Mouse (Mus musculus) embryonic facial prominence, embryonic 12.5 days (tissue): ENCODE measurements around the gene Dst. TPM values are rescaled to one million over a fixed set of nuclear protein-coding genes. Genes with fewer than 3 reads are reported as not detected.
"Not testable (repeated sequence)": the region's sequence is repeated elsewhere in the genome, so short reads cannot be mapped to it uniquely, and the experiment has no call there.

Experiments used
- ATAC-seq: fragments of 200-750 bp; cut with Nextera tagmentation; 2 replicates; pipeline ENCODE4 v1.8.0; 2017; ENCODE audit not compliant: insufficient number of reproducible peaks, insufficient read depth, low FRiP score, low TSS enrichment
- H3K27ac ChIP-seq: fragments of 300-500 bp; sonication (generic); 2 replicates; pipeline ENCODE4 v1.5.1; 2016; ENCODE audit warnings: mild to moderate bottlenecking
- H3K27me3 ChIP-seq: fragments of 300-500 bp; sonication (generic); 2 replicates; pipeline ENCODE4 v1.6.1; 2016; ENCODE audit warnings: mild to moderate bottlenecking, moderate library complexity
- H3K36me3 ChIP-seq: fragments of 300-500 bp; sonication (generic); 2 replicates; pipeline ENCODE4 v1.6.1; 2016; ENCODE audit warnings: mild to moderate bottlenecking
- H3K4me1 ChIP-seq: fragments of 300-500 bp; sonication (generic); 2 replicates; pipeline ENCODE4 v1.6.1; 2016
- H3K4me2 ChIP-seq: fragments of 300-500 bp; sonication (generic); replicated peaks from 2 replicates; pipeline ENCODE4 v1.6.1; 2016; ENCODE audit warnings: mild to moderate bottlenecking, moderate library complexity
- H3K4me3 ChIP-seq: fragments of 300-500 bp; sonication (generic); 2 replicates; pipeline ENCODE4 v1.5.1; 2016; ENCODE audit warnings: mild to moderate bottlenecking
- H3K9ac ChIP-seq: fragments of 300-500 bp; sonication (generic); 2 replicates; pipeline ENCODE4 v1.6.1; 2016; ENCODE audit warnings: mild to moderate bottlenecking, moderate library complexity
- H3K9me3 ChIP-seq: fragments of 300-500 bp; sonication (generic); 2 replicates; pipeline ENCODE4 v1.6.1; 2016; ENCODE audit warnings: mild to moderate bottlenecking, moderate library complexity
- WGBS: fragments of 180-500 bp; shearing (Covaris S2); methylation state at CpG from one replicate; pipeline ENCODE4 v1.1.7; 2016; 5-methylcytosine and 5-hydroxymethylcytosine counted together
- polyA plus RNA-seq: library from polyadenylated mRNA; unstranded; fragments of >200 nt; fragmentation: Nextera tagmentation; extraction: Ambion mirVana; gene quantifications from 2 replicates; pipeline ENCODE4 v1.2.1, GENCODE M21; 2016

The Dst gene
- polyA plus RNA-seq, 1 experiment from 2014 or later, result 25.8 TPM

- Histone ChIP-seq H3K27ac (no peak overlapping the region), H3K4me2 (no peak overlapping the region), H3K4me1 (no peaks in the 10 kb centered on the region), H3K4me3 (no peak overlapping the region), H3K9ac (no peak overlapping the region), H3K9me3 (no peaks in the 10 kb centered on the region), H3K36me3 (peaks cover 38% of the 10 kb centered on the region), H3K27me3 (no peaks in the 10 kb centered on the region)
- no peak for ATAC-seq
- WGBS, result 70% methylated on average over 13 of the region's 13 CpGs
Measured at GRCm38 (mm10) chr1:34288721-34289471, 380.9 kb downstream of the Dst start.

- 91% methylated on average over 14 of the region's 14 CpGs for WGBS
- H3K4me3 ChIP-seq, result no peak overlapping the region
- no peak for ATAC-seq
- no peak overlapping the region for H3K27ac ChIP-seq
- H3K9me3 ChIP-seq, result no peaks in the 10 kb centered on the region
- no peaks in the 10 kb centered on the region for H3K27me3 ChIP-seq
- no peak overlapping the region for H3K9ac ChIP-seq
- H3K4me2 ChIP-seq, result no peak overlapping the region
- peaks cover 35% of the 10 kb centered on the region for H3K36me3 ChIP-seq
- no peaks in the 10 kb centered on the region for H3K4me1 ChIP-seq
Measured at GRCm38 (mm10) chr1:34289472-34289748, 381.4 kb downstream of the Dst start.

GRCm38 (mm10) chr1:34290321-34290720 is 382.3 kb downstream of the Dst start:
- Histone ChIP-seq H3K27ac (no peak overlapping the region), H3K4me1 (no peaks in the 10 kb centered on the region), H3K36me3 (peaks cover 32% of the 10 kb centered on the region), H3K4me3 (no peak overlapping the region), H3K4me2 (no peak overlapping the region), H3K9ac (no peak overlapping the region), H3K27me3 (no peaks in the 10 kb centered on the region), H3K9me3 (no peaks in the 10 kb centered on the region)
- WGBS, result 87% methylated on average over 12 of the region's 12 CpGs
- ATAC-seq, result no peak

DNA sequence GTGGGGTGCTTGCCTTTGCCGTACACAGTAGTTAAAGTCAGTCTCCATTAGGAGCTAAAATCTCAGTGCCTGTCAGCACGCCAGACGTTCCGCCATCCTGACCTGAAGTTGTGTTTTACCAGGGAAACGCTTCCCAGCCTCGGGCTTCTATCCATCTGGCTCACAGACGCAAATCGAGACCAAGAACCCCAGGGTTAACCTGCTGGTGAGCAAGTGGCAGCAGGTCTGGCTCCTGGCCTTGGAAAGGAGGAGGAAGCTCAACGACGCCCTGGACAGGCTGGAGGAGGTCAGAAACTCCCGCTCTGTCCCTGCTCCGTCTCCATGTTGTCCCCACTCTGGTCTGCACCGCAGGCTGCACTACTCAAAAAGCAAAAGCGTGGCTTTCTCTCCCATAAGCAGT is 385.2 kb downstream of the Dst start:
- no peak for ATAC-seq
- H3K9me3 ChIP-seq, result no peaks in the 10 kb centered on the region
- no peak overlapping the region for H3K4me2 ChIP-seq
- H3K4me1 ChIP-seq, result no peaks in the 10 kb centered on the region
- H3K4me3 ChIP-seq, result no peak overlapping the region
- no peak overlapping the region for H3K27ac ChIP-seq
- H3K27me3 ChIP-seq, result no peaks in the 10 kb centered on the region
- H3K36me3 ChIP-seq, result peaks cover 31% of the 10 kb centered on the region
- WGBS, result 89% methylated on average over 14 of the region's 14 CpGs
- no peak overlapping the region for H3K9ac ChIP-seq

- no peak for ATAC-seq
- H3K9me3 ChIP-seq, result no peaks in the 10 kb centered on the region
- peaks cover 10% of the 10 kb centered on the region for H3K36me3 ChIP-seq
- no peak overlapping the region for H3K9ac ChIP-seq
- H3K27ac ChIP-seq, result no peak overlapping the region
- WGBS, result 77% methylated on average over 9 of the region's 9 CpGs
- no peaks in the 10 kb centered on the region for H3K27me3 ChIP-seq
- no peak overlapping the region for H3K4me2 ChIP-seq
- H3K4me1 ChIP-seq, result no peaks in the 10 kb centered on the region
- no peak overlapping the region for H3K4me3 ChIP-seq
Measured at GRCm38 (mm10) chr1:34297636-34298035, 389.6 kb downstream of the Dst start.

GRCm38 (mm10) chr1:34298631-34299184 is 390.7 kb downstream of the Dst start:
- WGBS, result 84% methylated on average over 18 of the region's 18 CpGs
- Histone ChIP-seq H3K4me1 (no peaks in the 10 kb centered on the region), H3K4me2 (no peak overlapping the region), H3K9ac (no peak overlapping the region), H3K27me3 (no peaks in the 10 kb centered on the region), H3K36me3 (peaks cover 17% of the 10 kb centered on the region), H3K9me3 (no peaks in the 10 kb centered on the region), H3K4me3 (no peak overlapping the region), H3K27ac (no peak overlapping the region)
- ATAC-seq, result no peak

GRCm38 (mm10) chr1:34299507-34299906 is 391.5 kb downstream of the Dst start:
- Histone ChIP-seq H3K36me3 (peaks cover 17% of the 10 kb centered on the region), H3K4me2 (no peak overlapping the region), H3K9ac (no peak overlapping the region), H3K9me3 (no peaks in the 10 kb centered on the region), H3K4me3 (no peak overlapping the region), H3K27ac (no peak overlapping the region), H3K4me1 (no peaks in the 10 kb centered on the region), H3K27me3 (no peaks in the 10 kb centered on the region)
- no peak for ATAC-seq
- WGBS, result 68% methylated on average over 13 of the region's 13 CpGs

GRCm38 (mm10) chr1:34300309-34300980 is 392.4 kb downstream of the Dst start:
- Histone ChIP-seq H3K4me3 (no peak overlapping the region), H3K36me3 (peaks cover 15% of the 10 kb centered on the region), H3K4me1 (no peaks in the 10 kb centered on the region), H3K4me2 (no peak overlapping the region), H3K27ac (no peak overlapping the region), H3K9me3 (no peaks in the 10 kb centered on the region), H3K9ac (no peak overlapping the region), H3K27me3 (no peaks in the 10 kb centered on the region)
- ATAC-seq, result no peak
- WGBS, result 74% methylated on average over 13 of the region's 13 CpGs

- 83% methylated on average over 5 of the region's 5 CpGs for WGBS
Measured at GRCm38 (mm10) chr1:34304227-34304626, 396.2 kb downstream of the Dst start.

GRCm38 (mm10) chr1:34306741-34307140 is 398.7 kb downstream of the Dst start:
- Histone ChIP-seq H3K27me3 (no peaks in the 10 kb centered on the region), H3K4me3 (no peak overlapping the region), H3K4me2 (no peak overlapping the region), H3K9me3 (no peaks in the 10 kb centered on the region), H3K27ac (no peak overlapping the region), H3K9ac (no peak overlapping the region), H3K36me3 (peaks cover 15% of the 10 kb centered on the region; the same call in 1 of the 2 replicates), H3K4me1 (no peaks in the 10 kb centered on the region)
- 90% methylated on average over 2 of the region's 2 CpGs for WGBS
- ATAC-seq, result no peak

More at GRCm38 (mm10) chr1:34304227-34304626, 396.2 kb downstream of the Dst start:
- Histone ChIP-seq H3K36me3 (peaks cover 15% of the 10 kb centered on the region; the same call in 1 of the 2 replicates), H3K4me1 (no peaks in the 10 kb centered on the region), H3K27me3 (no peaks in the 10 kb centered on the region), H3K4me3 (no peak overlapping the region), H3K27ac (no peak overlapping the region), H3K9ac (no peak overlapping the region), H3K9me3 (no peaks in the 10 kb centered on the region), H3K4me2 (no peak overlapping the region)
- ATAC-seq, result no peak

DNA sequence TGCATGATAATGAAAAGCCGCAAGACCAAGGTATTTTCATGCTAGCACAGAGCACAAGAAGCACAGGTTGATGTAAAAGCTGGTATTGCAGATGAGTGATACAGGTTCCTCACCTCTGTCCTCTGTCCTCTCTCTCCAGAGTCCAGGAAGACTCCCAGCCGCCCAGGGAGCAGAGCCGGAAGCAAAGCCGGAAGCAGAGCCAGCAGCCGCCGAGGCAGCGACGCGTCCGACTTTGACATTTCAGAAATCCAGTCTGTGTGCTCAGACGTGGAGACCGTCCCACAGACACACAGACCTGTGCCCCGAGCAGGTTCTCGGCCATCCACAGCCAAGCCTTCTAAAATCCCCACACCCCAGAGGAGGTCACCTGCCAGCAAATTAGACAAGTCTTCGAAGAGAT is 399.2 kb downstream of the Dst start:
- ATAC-seq, result no peak
- Histone ChIP-seq H3K27ac (no peak overlapping the region), H3K4me2 (no peak overlapping the region), H3K9me3 (no peaks in the 10 kb centered on the region), H3K4me3 (no peak overlapping the region), H3K9ac (no peak overlapping the region), H3K36me3 (peaks cover 15% of the 10 kb centered on the region; the same call in 1 of the 2 replicates), H3K4me1 (no peaks in the 10 kb centered on the region), H3K27me3 (no peaks in the 10 kb centered on the region)
- 96% methylated on average over 15 of the region's 15 CpGs for WGBS

DNA sequence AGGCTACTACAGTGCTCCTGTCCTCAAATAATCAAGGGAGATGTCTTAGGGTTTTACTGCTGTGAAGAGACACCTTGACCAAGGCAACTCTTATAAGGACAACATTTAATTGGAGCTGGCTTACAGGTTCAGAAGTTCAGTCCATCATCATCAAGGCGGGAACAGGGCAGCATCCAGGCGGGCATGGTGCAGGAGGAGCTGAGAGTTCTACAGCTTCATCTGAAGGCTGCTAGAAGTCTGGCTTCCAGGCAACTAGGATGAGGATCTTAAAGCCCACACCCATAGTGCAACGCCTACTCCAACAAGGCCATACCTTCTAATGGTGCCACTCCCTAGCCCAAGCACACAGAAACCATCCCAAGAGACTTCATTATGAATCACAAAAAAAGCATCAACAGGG is 400.8 kb downstream of the Dst start:
- not testable (repeated sequence) for H3K9ac ChIP-seq, H3K27ac ChIP-seq, H3K9me3 ChIP-seq, H3K27me3 ChIP-seq, H3K4me1 ChIP-seq, ATAC-seq, H3K4me3 ChIP-seq, H3K4me2 ChIP-seq, H3K36me3 ChIP-seq
- WGBS, result 93% methylated on average over 3 of the region's 3 CpGs
